Mouse (Mus musculus) midbrain, embryonic 12.5 days (tissue): ENCODE results near the gene Tmem110. TPM values are rescaled to one million over a fixed set of nuclear protein-coding genes. Genes with fewer than 3 reads are reported as not detected.

ENCODE experiments used
- ATAC-seq: fragments of 200-750 bp; cut with Nextera tagmentation; 2 replicates; pipeline ENCODE4 v1.8.0; 2017; ENCODE audit warnings: low read depth, moderate TSS enrichment, moderate library complexity; ENCODE audit not compliant: low FRiP score
- H3K27ac ChIP-seq: fragments of 300-500 bp; sonication (generic); replicated peaks from 2 replicates; pipeline ENCODE4 v1.5.1; 2016; ENCODE audit warnings: mild to moderate bottlenecking
- H3K27me3 ChIP-seq: fragments of 300-500 bp; sonication (generic); 2 replicates; pipeline ENCODE4 v1.6.1; 2016; ENCODE audit warnings: mild to moderate bottlenecking
- H3K36me3 ChIP-seq: fragments of 300-500 bp; sonication (generic); 2 replicates; pipeline ENCODE4 v1.6.1; 2016
- H3K4me1 ChIP-seq: fragments of 300-500 bp; sonication (generic); 2 replicates; pipeline ENCODE4 v1.6.1; 2016
- H3K4me2 ChIP-seq: fragments of 300-500 bp; sonication (generic); replicated peaks from 2 replicates; pipeline ENCODE4 v1.6.1; 2016; ENCODE audit warnings: mild to moderate bottlenecking, moderate library complexity
- H3K4me3 ChIP-seq: fragments of 300-500 bp; sonication (generic); 2 replicates; pipeline ENCODE4 v1.5.1; 2016; ENCODE audit warnings: mild to moderate bottlenecking
- H3K9ac ChIP-seq: fragments of 300-500 bp; sonication (generic); replicated peaks from 2 replicates; pipeline ENCODE4 v1.6.1; 2016; ENCODE audit warnings: mild to moderate bottlenecking, moderate library complexity
- H3K9me3 ChIP-seq: fragments of 300-500 bp; sonication (generic); 2 replicates; pipeline ENCODE4 v1.6.1; 2016; ENCODE audit warnings: mild to moderate bottlenecking
- WGBS: fragments of 180-500 bp; shearing (Covaris S2); methylation state at CpG from one replicate; pipeline ENCODE4 v1.1.7; 2016; 5-methylcytosine and 5-hydroxymethylcytosine counted together
- polyA plus RNA-seq: library from polyadenylated mRNA; unstranded; fragments of >200 nt; fragmentation: Nextera tagmentation; extraction: Ambion mirVana; gene quantifications from 2 replicates; pipeline ENCODE4 v1.2.1, GENCODE M21; 2016

Tmem110 gene
- polyA plus RNA-seq, 1 experiment from 2014 or later: 26.0 TPM

DNA sequence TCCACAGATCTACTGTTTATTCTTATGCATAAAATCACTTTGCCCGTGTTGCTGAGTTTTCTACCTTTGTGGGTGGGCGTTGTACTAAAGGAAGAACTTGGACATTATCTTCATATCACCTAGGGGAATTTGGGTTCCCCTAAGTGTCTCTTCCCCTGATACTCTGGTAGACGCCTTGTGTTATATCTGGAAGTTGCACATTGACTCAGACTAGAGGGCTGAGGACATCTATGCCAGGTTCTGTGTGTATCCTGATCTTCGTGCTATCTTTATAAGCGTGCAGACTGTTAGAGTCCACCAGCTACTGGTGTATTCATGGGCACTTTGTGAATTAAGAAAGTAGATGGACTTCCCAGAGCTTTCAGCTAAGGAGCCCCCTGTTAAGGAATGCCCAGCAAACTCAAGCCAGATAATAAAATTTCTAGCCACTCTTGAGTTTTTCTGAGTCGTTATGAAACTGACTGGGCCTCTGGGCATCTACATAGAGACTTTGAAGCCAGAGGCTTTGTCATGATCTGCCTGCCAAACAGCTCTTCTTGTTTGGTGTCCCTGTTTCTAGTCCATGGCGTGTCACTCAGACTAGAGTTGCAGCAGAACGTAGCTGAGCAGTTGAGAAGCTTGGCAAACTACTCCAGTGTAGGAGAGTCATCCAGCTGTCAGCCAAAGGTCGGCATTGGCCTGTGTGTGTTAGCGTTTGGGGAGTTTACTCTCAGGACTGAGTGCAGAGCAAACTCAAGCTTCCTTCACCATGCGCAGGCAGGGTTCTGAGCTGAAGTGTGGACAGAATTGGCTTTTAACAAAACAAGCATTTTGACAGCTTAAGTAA is 3.5 kb downstream of the Tmem110 start:
- H3K27ac ChIP-seq: no peak overlapping the region
- H3K9ac ChIP-seq: no peak overlapping the region
- no peaks in the 10 kb centered on the region for H3K9me3 ChIP-seq
- no peak overlapping the region for H3K4me2 ChIP-seq
- H3K27me3 ChIP-seq: no peaks in the 10 kb centered on the region
- ATAC-seq: no peak
- H3K36me3 ChIP-seq: no peaks in the 10 kb centered on the region
- peaks cover 20% of the 10 kb centered on the region for H3K4me1 ChIP-seq
- WGBS: 88% methylated on average over 11 of the region's 11 CpGs
- H3K4me3 ChIP-seq: no peak overlapping the region

DNA sequence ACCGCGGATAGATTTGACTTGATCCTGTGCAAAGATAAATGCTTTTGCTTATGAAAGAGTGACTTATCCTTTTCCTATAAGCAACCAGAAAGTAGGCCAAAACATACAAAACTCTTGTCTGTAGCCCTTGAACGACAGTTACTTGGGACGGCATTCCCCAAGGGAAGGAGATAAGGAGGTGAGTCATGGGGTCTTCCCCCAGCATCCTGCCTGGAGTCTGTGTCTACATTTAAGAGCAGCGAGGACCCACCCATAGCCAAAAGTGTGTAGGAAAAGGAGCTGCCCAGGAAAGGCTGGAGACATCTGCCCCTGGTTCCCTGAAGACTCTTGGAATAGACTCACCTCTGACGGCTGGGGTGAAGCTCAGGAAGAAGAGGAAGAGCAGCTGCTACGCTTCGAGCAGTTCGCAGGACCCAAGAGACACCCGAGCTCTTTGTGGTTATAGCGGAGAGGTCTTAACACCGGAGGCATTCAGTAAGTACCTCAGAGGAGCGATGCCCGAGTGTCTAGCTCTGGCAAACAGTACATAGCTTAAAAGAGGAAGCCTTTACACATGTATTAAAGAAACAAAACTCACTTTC is 12.1 kb downstream of the Tmem110 start:
- no peak overlapping the region for H3K9ac ChIP-seq
- H3K4me2 ChIP-seq: no peak overlapping the region
- H3K4me1 ChIP-seq: no peaks in the 10 kb centered on the region
- WGBS: 94% methylated on average over 14 of the region's 14 CpGs
- peaks cover 13% of the 10 kb centered on the region for H3K36me3 ChIP-seq
- H3K27me3 ChIP-seq: no peaks in the 10 kb centered on the region
- no peak overlapping the region for H3K27ac ChIP-seq
- no peak overlapping the region for H3K4me3 ChIP-seq
- no peaks in the 10 kb centered on the region for H3K9me3 ChIP-seq
- no peak for ATAC-seq

DNA sequence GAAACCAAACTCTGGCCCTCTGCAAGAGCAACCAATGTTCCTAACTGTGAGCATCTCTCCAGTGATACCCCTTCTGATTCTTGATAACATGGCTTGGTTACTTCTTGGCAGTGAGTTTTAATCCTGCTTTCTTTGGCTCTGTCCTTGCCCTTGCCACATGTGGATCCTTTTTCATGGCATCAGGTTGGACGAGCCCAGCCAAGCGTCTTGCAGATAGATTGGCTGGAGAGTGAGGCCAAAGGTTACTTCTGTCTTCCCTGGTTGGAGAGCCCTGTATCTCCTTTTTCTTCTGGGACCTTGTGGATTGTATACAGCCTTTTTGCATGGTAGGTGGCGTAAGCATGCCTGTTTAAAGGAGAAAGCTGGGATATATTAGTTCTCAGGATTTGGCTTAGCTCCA is 18.3 kb downstream of the Tmem110 start:
- Histone ChIP-seq H3K9me3 (no peaks in the 10 kb centered on the region), H3K27me3 (no peaks in the 10 kb centered on the region), H3K9ac (no peak overlapping the region), H3K4me1 (no peaks in the 10 kb centered on the region), H3K4me3 (no peak overlapping the region), H3K36me3 (no peaks in the 10 kb centered on the region), H3K27ac (no peak overlapping the region), H3K4me2 (no peak overlapping the region)
- 87% methylated on average over 3 of the region's 3 CpGs for WGBS
- ATAC-seq: no peak

DNA sequence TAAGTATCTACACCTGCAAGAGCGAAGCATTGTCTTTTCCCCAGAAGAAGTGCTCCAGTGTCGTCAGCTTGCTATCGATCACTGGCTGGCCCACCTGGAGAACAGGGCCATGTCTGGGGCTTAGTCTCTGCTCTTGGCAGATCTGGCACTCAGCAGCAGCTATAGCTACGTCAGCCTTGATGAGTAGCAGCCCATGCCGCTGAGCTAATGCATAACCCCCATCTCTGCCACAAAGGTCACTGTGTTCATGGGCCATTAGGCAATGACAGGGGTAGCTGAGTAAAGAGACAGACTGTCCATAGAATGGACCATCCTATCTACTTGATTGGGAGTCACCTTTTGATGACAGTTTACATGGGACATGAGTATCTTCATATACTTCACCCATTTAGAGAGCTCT is 25.1 kb downstream of the Tmem110 start:
- no peak overlapping the region for H3K27ac ChIP-seq
- no peaks in the 10 kb centered on the region for H3K9me3 ChIP-seq
- no peaks in the 10 kb centered on the region for H3K4me1 ChIP-seq
- WGBS: 92% methylated on average over 5 of the region's 5 CpGs
- no peak overlapping the region for H3K9ac ChIP-seq
- no peak overlapping the region for H3K4me3 ChIP-seq
- H3K27me3 ChIP-seq: no peaks in the 10 kb centered on the region
- no peak overlapping the region for H3K4me2 ChIP-seq
- H3K36me3 ChIP-seq: 0 out of 2 replicates have a peak, but pooled peaks cover 3% of the 10 kb centered on the region
- ATAC-seq: no peak

DNA sequence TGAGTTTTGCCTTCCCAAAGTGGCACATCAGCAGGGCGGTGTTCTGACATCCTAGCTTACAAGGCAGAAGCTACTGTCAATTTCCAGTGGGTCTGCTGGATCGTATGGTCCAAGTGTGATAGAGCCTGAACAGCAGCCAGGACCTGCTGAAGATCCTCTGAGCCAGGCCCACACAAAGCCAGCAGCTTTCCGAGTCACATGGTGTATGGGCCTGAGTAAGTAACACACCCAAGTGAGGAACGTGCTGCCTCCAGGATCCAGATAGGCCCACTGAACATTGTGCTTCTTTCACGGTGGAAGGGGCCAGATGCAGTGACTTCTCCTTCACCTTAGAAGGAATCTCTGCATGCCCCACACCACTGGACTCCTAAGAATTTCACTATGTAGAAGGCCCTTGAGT is 26.9 kb downstream of the Tmem110 start:
- Histone ChIP-seq H3K9ac (no peak overlapping the region), H3K27me3 (no peaks in the 10 kb centered on the region), H3K4me3 (no peak overlapping the region), H3K4me1 (no peaks in the 10 kb centered on the region), H3K36me3 (0 out of 2 replicates have a peak, but pooled peaks cover 3% of the 10 kb centered on the region), H3K27ac (no peak overlapping the region), H3K9me3 (no peaks in the 10 kb centered on the region), H3K4me2 (no peak overlapping the region)
- 91% methylated on average over 5 of the region's 5 CpGs for WGBS
- no peak for ATAC-seq

DNA sequence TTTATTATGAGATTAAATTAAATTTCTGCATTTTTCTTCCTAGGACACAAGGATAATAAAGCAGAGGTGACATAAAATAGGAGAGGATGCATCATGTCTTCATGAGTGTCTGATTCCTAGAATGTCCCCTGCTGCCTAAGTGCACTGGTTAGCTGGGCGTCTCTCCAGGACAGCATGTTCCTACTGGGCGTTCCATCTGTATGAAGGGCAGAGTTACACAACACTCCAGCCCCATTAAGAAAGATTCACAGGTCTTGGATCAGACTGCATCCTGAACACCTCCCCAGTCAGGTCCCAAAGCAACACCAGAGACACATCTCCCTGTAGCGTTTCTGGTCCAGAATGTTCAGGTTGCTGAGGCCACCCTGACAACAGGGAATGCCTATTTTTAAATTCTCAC is 29.9 kb downstream of the Tmem110 start:
- Histone ChIP-seq H3K4me3 (no peak overlapping the region), H3K9ac (no peak overlapping the region), H3K27me3 (no peaks in the 10 kb centered on the region), H3K4me1 (no peaks in the 10 kb centered on the region), H3K4me2 (no peak overlapping the region), H3K36me3 (0 out of 2 replicates have a peak, but pooled peaks cover 3% of the 10 kb centered on the region), H3K27ac (no peak overlapping the region), H3K9me3 (no peaks in the 10 kb centered on the region)
- 89% methylated on average over 3 of the region's 3 CpGs for WGBS
- no peak for ATAC-seq

DNA sequence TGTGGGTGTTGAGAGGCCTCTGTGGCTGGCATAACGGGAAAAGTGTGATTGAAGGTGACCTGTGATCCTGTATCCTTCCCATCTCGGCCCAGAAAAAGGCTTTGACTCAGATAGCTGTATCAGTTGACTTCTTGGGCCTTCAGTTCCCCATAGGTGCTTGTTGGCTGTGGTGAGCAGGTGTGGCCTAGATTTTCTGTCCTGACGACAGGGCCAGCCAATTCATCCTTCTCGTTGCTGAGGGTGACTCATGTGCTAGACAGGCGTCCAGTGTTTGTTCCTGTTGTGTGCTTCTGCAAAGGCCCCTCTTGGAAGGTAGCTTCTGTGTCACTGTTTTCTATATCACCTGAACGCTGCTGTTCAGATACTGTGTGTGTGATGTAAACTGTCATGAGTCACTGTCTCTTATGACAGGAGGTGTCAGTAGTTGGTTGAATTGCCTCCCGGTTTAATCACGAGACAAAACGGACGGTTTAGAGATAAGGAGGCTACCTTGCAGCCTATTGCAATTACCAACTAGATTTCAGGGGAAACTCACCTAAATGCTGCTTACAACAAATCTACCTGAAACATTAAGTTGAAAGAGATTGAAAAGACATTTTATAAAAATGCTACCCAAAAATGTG is 31.6 kb downstream of the Tmem110 start:
- H3K36me3 ChIP-seq: 0 out of 2 replicates have a peak, but pooled peaks cover 3% of the 10 kb centered on the region
- H3K4me1 ChIP-seq: no peaks in the 10 kb centered on the region
- no peaks in the 10 kb centered on the region for H3K9me3 ChIP-seq
- 93% methylated on average over 10 of the region's 10 CpGs for WGBS
- no peaks in the 10 kb centered on the region for H3K27me3 ChIP-seq
- H3K4me2 ChIP-seq: no peak overlapping the region
- no peak overlapping the region for H3K9ac ChIP-seq
- H3K4me3 ChIP-seq: no peak overlapping the region
- no peak for ATAC-seq
- H3K27ac ChIP-seq: no peak overlapping the region

DNA sequence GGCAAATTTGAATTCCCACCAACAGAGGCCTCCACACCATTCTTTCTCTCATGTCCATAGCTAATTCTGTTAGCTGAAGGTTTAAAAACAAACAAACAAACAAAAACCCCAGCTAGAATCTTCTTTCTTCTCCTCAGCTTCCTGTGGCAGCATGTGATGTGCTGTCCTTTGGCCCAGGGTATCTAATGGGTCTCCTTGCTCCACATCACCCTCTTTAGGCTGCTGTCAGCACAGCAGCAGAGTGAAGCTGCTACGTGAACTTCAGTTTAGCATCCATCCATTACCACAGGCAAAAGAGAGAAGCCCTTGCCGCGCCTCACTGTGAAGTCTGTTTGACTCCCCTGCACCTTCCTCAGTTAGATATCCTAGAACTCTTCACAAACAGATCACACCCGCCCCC is 32.6 kb downstream of the Tmem110 start:
- WGBS: 84% methylated on average over 4 of the region's 4 CpGs

DNA sequence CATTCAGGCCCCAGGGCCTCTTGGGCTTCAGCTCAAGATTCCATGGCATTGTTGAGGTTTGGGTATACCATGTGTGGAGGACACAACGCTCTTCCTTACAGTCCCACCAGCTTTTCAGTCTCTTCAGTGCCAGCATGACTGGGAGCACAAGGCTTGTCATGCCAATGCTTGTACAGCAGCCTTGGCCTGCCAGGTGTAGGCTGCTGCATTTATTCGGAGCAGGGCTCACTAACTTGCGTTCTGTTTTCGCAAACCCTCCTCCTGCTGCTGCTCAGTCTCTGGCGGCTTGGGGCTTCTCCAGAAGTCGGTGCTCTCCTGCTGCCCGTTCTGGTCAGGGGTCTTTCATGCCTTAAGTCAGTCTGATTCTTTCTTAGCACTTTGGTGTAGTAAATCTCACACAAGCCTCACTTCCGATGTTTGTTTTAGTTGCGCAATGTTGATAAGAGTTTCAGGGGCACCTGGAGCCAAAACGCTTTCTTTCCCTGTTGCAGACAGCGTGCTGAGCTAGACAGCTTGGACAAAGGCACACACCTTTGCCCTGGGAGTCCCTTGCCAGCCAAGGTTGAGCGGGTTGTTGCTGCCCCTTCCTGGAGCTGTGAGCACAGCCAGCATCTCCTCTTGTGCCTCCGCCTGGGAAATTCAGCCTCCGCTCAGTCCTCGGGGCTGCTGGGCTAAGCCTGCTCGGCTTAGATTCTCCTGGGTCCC is 36.2 kb downstream of the Tmem110 start:
- Histone ChIP-seq H3K27ac (no peak overlapping the region), H3K4me3 (no peak overlapping the region), H3K9ac (no peak overlapping the region), H3K9me3 (no peaks in the 10 kb centered on the region), H3K4me1 (no peaks in the 10 kb centered on the region), H3K27me3 (no peaks in the 10 kb centered on the region), H3K4me2 (no peak overlapping the region), H3K36me3 (no peaks in the 10 kb centered on the region)
- WGBS: 83% methylated on average over 16 of the region's 16 CpGs
- ATAC-seq: no peak

More for the DNA sequence above, 32.6 kb downstream of the Tmem110 start:
- 0 out of 2 replicates have a peak, but pooled peaks cover 3% of the 10 kb centered on the region for H3K36me3 ChIP-seq
- no peak overlapping the region for H3K4me3 ChIP-seq
- no peaks in the 10 kb centered on the region for H3K9me3 ChIP-seq
- H3K4me2 ChIP-seq: no peak overlapping the region
- H3K27me3 ChIP-seq: no peaks in the 10 kb centered on the region
- ATAC-seq: no peak
- H3K4me1 ChIP-seq: no peaks in the 10 kb centered on the region
- H3K9ac ChIP-seq: no peak overlapping the region
- no peak overlapping the region for H3K27ac ChIP-seq

DNA sequence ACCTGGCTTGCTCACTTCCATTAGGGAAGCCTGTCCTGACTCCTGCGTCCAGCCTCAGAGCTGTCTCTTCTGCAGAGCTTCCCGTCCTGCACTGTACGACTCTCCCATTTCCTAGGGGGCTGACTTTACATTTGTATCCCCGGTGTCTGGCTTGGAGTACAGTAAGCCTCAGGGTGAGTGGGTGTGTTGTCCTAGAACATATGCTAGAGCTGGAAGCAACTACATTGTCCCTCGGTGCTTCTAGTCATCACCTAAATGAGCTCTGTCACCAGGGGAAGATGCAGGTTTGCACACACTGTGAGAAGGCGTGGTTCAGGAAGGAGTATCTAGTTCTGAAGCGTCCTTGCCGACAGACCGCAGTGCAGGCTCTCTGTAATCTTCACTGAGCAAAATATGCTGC is 37.0 kb downstream of the Tmem110 start:
- H3K9me3 ChIP-seq: no peaks in the 10 kb centered on the region
- H3K27ac ChIP-seq: no peak overlapping the region
- ATAC-seq: no peak
- H3K27me3 ChIP-seq: no peaks in the 10 kb centered on the region
- no peaks in the 10 kb centered on the region for H3K4me1 ChIP-seq
- no peaks in the 10 kb centered on the region for H3K36me3 ChIP-seq
- WGBS: 93% methylated on average over 9 of the region's 9 CpGs
- no peak overlapping the region for H3K4me2 ChIP-seq
- no peak overlapping the region for H3K4me3 ChIP-seq
- H3K9ac ChIP-seq: no peak overlapping the region

DNA sequence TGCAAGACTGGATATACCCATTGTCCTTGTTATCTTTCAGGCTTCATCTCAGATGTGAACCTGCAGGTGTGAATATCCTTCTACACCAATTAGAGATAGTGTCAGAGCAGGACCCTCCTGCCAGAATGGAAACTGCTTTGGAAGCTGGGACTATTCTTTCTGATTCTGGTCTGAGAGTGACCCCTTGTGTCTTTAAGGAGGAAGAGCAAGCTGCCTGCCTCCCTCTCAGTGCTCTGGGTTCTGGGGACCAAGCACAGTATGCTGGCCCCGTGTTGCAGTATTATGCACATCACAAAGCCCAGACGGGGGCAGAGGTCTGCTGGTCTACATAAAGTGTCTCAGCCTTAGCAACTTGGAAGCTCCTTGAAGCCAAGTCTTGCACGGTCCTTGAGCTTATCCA is 39.9 kb downstream of the Tmem110 start:
- H3K27me3 ChIP-seq: no peaks in the 10 kb centered on the region
- H3K9me3 ChIP-seq: no peaks in the 10 kb centered on the region
- H3K4me1 ChIP-seq: no peaks in the 10 kb centered on the region
- H3K9ac ChIP-seq: no peak overlapping the region
- no peak overlapping the region for H3K27ac ChIP-seq
- H3K36me3 ChIP-seq: 0 out of 2 replicates have a peak, but pooled peaks cover 7% of the 10 kb centered on the region
- H3K4me3 ChIP-seq: no peak overlapping the region
- no peak for ATAC-seq
- no peak overlapping the region for H3K4me2 ChIP-seq
- WGBS: 60% methylated on average over 3 of the region's 3 CpGs

DNA sequence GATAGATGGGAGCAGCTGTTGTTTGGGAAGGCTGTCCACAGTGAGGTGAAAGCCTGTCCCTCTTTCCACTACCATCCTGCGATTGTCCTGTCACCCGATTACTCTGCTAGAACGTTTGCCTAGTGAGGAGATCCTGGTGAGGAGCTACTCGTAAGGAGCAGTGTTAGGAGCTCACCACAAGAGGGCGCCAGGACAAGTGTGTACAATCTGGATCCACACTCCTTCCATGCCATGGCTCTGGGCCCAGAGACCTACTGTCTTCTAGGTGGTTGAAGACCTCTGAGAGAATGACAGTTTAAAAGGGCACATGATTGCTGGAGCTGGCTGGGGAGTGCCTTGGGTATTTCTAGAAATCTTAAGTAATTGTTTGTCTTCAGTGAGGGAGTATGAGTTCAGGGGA is 41.7 kb downstream of the Tmem110 start:
- no peaks in the 10 kb centered on the region for H3K9me3 ChIP-seq
- WGBS: 31% methylated on average over 5 of the region's 5 CpGs
- no peak overlapping the region for H3K4me2 ChIP-seq
- H3K4me3 ChIP-seq: no peak overlapping the region
- H3K27me3 ChIP-seq: no peaks in the 10 kb centered on the region
- H3K9ac ChIP-seq: no peak overlapping the region
- H3K27ac ChIP-seq: no peak overlapping the region
- no peak for ATAC-seq
- H3K4me1 ChIP-seq: no peaks in the 10 kb centered on the region
- peaks cover 11% of the 10 kb centered on the region; the same call in 1 of the 2 replicates for H3K36me3 ChIP-seq
